Mouse (Mus musculus) embryonic fibroblast, embryonic 13.5 days (primary cell): ENCODE results near the gene Plod2.

ENCODE experiments used
- CTCF ChIP-seq: IDR thresholded peaks from 2 replicates; pipeline ENCODE4 v1.5.1; 2011; ENCODE audit warnings: mild to moderate bottlenecking, control low read depth, low read length, moderate library complexity, borderline replicate concordance; ENCODE audit not compliant: insufficient read depth
- POLR2A ChIP-seq: IDR thresholded peaks from 2 replicates; pipeline ENCODE4 v1.6.1; 2011; ENCODE audit warnings: low read depth, mild to moderate bottlenecking, control low read depth, low read length, moderate library complexity

DNA sequence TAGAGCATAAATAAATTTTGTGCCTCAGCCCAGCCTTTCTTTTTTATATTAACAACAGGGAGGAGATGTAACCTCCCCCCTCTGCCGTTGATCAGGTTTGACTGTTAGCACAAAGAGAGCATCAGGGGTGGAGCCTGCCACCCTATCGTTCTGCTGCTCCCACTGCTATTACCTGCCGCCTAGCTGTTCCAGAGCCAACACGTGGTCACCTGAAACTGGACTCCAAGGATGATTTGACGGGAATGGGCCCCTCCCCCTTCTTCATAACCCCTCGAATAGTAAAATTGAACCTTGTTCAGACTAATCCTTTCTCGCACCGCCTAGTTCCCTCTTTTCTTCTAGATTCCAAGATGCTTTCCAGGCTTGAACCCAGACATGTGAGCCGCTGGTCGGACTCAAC, 21.3 kb upstream of the Plod2 start:
- TF ChIP-seq CTCF (no peak), POLR2A (no peak)
